Mouse (Mus musculus) colon, adult 2 months (tissue): ENCODE data around the gene Gprc5d. TPM values are rescaled to one million over a fixed set of nuclear protein-coding genes. Genes with fewer than 3 reads are reported as not detected.

ENCODE experiments used
- polyA plus RNA-seq: library from polyadenylated mRNA; depleted of rRNA; stranded (reverse); fragments of >200 nt; gene quantifications from 2 replicates; pipeline ENCODE4 v1.2.3, GENCODE M21; 2012; rRNA removed

Gene Gprc5d
- 0.08 and 0.38 TPM in 2 replicates for polyA plus RNA-seq

GRCm38 (mm10) chr6:135118183-135118582, at the start of gene Gprc5d:
Gene Gprc5d (minus strand): TSS chr6:135118283.

GRCm38 (mm10) chr6:135065236-135065957, 52.7 kb downstream of the Gprc5d start, which contains the start of gene Gprc5a:
Gene Gprc5a (plus strand): TSS chr6:135065651.

Other genes starting within 250 kb of the Gprc5d start
- gene Gpr19, start 219.7 kb downstream of the Gprc5d start, polyA plus RNA-seq = 9.5 and 10.0 TPM in 2 replicates
- 28.3 and 29.7 TPM in 2 replicates for gene Cdkn1b, start 197.9 kb downstream of the Gprc5d start, polyA plus RNA-seq
- gene Apold1, start 136.6 kb downstream of the Gprc5d start, polyA plus RNA-seq = 1.4 and 1.7 TPM in 2 replicates
- gene Ddx47, start 106.7 kb downstream of the Gprc5d start, polyA plus RNA-seq = 27.1 and 32.8 TPM in 2 replicates
- gene Gprc5a, start 52.6 kb downstream of the Gprc5d start, polyA plus RNA-seq = 107 and 117 TPM in 2 replicates
- gene Fam234b, start 79.7 kb upstream of the Gprc5d start, polyA plus RNA-seq = 2.2 and 2.6 TPM in 2 replicates
- 4.2 and 7.5 TPM in 2 replicates for gene Hebp1, start 79.7 kb upstream of the Gprc5d start, polyA plus RNA-seq
- 0.48 and 0.59 TPM in 2 replicates for gene Gsg1, start 136.1 kb upstream of the Gprc5d start, polyA plus RNA-seq
- 0.12 and 0.37 TPM in 2 replicates for gene Pbp2, start 192.1 kb upstream of the Gprc5d start, polyA plus RNA-seq
- gene Emp1, start 244.3 kb upstream of the Gprc5d start, polyA plus RNA-seq = 208 and 300 TPM in 2 replicates